Mouse (Mus musculus) adipocyte (in vitro differentiated cells): ENCODE data around the gene Snx29.
"Not testable (repeated sequence)": the region's sequence is repeated elsewhere in the genome, so short reads cannot be mapped to it uniquely, and the experiment has no call there.

Experiments
- DNase-seq: peaks from one replicate; pipeline ENCODE4 v3.0.0-alpha.2; 2016; ENCODE audit warnings: low spot score

Snx29 gene

DNA sequence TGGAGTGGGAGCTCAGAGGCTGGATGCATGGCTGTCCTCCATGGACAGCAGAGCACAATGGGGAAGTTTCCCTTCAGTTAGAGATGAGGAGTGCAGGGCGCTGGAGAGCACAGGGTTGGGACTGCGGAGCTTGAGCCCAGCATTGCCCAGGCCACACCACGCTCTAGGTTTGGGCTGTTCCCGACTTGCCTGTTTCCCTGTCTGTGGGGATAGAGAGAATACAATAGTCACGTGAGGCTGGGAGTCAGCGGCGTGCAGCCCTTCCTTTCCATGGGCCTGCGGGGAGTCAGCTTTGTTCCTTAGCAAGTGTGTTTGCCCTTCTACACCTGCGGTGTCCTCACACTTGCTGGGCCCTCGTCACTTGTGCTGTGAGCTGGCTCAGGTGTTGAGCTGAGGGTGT is 37.2 kb downstream of the Snx29 start:
- DNase-seq: no peak

DNA sequence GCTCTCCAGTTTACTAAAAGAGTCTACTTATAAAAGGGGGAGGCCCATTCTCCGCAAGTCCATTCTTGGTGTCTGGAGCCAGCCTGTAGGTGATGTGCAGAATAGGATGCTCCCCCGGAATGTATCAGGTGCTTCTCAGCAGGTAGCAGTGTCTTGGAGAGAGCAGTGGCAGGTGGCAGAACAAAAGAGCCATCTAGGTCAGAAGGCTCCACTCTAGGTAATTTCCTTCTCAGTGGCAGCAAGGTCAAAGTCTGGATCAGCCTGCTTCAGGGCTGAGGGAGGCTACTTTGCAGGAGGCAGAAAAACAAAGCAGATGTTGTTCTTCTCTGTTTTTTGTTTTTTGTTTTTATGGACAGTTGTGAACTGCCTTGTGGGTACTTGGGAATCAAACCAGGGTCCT is 37.9 kb downstream of the Snx29 start:
- not testable (repeated sequence) for DNase-seq

DNA sequence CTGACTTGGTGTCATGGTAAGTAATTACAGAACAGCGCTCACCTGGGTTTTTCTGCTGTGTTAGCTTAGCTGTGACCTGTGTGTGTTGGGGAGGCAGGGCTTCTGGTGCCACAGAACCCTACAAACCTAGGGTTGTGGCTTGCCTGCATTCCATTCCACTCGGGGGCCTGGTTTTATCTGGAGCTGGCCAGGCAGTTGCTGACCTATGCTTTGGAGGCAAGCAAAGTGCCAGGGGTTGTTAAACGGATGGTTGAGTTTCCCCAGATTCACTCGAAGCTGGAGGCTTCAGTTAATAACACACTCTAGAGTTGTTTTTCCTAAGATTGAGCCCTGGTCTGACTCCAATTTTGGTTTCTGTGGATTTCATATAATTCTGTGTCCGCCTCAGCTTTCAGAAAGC is 42.9 kb downstream of the Snx29 start:
- DNase-seq: no peak

DNA sequence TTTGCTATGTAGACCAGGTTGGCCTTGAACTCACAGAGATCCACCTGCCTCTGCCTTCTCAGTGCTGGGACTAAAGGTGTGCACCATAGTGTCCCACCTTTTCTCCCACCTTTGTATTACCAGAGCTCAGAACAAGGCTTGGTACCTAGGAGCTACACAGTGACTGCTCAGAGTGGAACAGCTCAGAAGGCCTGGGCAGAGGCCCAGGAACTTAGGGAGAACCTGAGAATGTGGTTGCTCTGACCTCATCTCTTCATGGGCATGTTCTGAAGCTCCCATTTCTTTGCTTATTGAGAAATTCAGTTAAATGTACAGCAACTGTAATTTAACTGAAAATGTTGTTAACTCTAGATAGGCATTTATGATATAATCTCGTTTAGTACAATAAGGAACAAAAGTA is 44.1 kb downstream of the Snx29 start:
- DNase-seq: no peak

DNA sequence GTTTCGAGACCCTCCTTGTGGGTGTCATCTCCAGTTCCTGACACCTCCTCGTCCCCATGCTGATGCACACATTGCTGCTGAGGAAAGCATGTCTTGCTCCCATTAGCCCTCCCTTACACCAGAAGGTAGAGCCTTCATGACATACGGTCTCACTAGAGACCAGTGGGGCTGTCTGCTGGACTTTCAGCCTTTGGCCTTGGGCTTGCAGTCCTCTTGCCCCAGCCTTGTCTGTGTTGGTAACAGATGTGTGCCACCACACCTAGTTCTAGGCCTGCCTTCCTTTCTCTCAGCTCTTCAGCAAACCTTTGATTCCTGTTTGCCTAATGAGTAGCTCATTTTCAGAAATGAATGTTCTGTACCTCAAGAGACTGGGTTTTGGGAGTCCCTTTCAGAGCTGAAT is 45.7 kb downstream of the Snx29 start:
- DNase-seq: no peak

DNA sequence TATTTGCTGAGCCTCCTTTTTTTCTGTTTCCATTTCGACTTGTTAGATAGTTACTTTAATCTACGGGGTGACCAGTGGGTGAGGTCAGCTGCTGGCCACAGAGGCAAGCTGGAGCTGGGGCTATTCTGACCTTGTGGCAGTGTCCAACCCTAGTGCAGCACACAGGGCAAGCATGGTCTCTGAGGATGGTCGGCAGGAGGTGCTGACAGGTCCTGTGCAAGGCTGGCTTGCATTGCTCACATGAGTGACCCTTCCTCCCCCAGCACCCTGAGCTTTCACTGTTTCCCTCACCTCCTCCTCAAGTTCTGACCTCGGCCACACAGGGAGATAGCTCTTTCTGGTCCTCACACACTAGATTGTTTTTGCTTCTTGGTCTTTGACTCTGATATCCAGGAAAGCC is 46.5 kb downstream of the Snx29 start:
- DNase-seq: no peak

DNA sequence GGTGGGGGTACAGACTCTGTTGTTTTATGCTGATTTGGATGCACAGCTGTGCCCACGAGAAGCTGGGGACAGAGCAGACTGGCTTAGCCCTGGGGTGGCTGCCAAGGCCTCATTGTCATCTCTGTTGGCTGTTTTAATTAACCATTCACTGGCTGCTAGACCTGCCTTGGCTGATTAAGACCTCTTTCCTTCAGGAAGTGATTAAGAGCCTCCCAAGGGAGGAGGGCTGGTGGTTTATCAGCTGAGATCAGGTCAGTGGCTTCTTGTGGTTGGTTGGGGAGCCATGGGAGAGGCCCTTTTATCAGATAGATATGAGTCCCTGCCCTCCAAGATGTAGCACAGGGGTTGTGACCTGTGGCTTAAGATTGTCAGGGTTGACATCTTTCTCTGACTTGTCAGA is 46.9 kb downstream of the Snx29 start:
- no peak for DNase-seq

DNA sequence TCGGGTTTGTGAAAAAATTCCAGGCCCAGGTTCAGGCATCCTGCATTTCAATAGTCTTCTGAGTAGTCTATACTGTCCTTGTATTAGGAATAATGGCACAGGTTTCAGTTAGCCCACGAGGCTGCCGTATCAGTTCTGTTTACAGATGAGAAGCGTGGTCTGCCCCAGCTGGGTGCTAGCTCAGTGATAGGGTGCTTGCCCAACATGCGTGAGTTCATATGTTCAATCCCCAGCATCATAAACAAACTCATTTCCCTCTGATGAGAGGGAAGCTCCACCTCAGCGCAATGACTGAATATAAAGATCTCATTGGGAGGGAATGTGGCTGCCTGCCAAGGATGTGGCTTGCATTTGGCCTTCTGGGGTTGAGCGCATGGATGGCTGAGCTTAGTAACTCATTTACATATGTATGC is 47.4 kb downstream of the Snx29 start:
- DNase-seq: no peak

DNA sequence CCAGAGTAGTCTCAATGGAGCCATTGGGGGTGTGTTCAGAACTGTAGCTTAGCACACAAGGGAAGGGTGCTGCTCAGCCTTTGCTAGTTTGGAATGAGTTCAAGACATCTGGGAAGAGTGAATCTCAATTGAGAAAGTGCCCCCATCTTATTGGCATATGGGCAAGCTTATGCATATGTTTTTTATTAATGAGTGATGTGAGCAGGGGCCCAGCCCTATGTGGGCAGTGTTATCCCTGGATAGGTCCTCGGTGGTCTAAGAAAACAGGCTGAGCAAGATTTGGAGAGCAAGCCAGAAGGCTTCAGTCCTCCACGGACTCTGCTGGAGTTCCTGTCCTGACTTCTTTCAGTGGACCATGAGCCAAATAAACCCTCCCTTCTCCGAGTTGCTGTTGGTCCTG is 56.6 kb downstream of the Snx29 start:
- peak; percentile 15 for DNase-seq

DNA sequence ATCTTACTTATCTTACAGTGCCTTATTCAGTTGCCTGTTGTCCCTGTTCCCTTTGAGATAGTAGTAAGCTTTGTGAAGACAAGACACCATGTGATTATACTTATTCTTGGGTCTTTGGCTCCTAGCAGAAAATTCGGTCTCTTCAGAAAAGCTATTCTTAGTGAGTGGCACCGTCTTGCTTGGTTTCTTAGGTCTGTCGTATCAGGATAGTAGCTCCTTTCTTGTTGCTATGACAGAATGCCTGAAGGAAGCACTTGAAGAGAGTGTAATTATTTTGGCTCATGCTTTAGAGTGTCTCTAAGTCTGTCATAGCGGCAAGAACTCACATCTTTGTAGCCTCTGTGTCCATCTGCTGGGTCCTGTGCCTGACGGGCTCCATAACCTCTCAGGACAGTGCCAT is 57.3 kb downstream of the Snx29 start:
- DNase-seq: no peak

DNA sequence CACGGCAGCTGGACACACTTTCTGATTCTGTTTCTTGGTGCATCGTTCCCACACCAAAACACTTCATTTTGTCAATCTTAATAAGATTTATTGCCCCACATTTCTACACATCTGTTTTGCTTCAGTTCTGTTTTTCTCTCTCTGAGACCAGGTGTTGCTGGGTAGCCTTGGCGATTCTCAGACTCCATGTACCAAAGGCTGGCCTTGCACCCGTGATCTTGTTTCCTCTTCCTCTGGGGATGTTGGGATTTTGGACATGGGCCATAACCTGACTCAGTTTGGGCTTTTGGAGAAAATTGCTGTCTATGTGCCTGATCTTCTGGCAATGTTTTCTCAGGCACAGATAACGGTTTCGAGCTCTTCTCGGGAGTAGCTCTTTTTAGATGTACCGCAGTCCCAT is 58.2 kb downstream of the Snx29 start:
- no peak for DNase-seq

DNA sequence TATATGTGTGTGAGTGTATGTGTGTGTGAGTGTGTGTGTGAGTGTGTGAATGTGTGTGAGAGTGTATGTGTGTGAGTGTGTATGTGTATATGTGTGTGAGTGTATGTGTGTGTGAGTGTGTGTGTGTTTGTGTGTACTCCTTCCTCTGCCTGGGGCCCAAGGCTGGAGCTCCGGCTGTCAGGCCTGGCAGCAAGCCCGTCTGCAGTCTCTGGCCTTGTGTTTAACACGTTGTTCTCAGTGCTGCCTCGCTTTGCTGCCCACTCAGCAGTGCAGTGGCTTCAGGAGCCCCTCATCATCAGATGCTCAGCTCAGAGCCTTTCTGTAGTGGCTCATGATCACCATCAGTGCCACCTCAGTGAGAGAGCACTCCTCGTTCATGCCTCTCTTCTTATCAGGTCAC is 61.7 kb downstream of the Snx29 start:
- no peak for DNase-seq

DNA sequence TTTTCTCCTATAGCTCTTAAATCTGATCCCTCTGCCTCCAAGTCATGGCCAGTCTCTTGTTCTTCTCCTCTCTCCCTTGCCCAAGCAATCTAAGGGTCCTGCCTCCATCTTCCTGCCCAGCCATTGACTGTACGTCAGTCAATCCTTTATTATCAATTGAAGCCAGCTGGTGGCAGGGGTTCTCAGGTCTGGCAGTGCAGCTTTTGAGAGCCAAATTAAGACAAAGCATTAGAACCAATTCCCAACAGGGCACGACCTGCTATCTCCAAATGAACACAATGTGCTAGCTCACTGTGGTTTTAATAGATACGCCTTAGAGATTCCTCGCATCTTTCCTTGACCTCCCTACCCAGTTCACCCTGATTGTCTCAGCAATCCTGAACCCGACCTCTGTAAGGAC is 62.4 kb downstream of the Snx29 start:
- no peak for DNase-seq

DNA sequence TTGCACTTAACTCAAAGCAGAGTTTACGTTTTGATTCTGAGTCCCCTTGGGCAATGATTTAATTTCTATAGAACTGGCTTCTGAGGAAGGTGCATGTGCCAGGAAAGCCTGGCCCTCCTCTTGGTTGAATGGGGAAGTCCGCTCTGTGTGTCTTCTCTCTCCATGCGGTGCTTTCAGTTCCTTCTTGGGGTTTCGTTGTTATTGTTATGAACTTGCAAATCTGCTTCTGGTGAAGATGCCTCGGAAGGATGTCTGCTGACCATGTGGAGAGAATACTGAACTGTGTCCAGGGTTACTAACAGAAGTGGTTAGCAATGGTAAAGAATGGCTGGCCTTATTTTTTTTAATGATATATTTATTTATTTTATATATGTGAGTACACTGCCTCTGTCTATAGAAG is 63.1 kb downstream of the Snx29 start:
- no peak for DNase-seq

DNA sequence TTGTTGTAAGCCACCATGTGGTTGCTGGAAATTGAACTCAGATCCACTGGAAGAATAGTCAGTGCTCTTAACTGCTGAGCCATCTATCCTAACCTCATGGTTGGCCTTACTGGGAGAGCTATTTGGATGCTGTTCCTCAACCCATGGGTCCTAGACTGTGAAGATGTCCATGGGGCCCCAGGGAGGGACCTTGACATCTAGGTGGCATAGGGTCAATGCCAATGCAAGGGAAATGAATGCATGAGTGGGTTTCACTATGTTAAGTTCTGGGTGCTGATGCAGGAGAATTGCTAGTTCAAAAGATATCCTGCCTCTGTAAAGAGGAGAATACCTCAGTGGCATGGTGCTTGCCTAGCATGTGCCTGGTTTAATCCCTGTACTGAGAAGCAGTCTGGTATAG is 63.5 kb downstream of the Snx29 start:
- DNase-seq: no peak

DNA sequence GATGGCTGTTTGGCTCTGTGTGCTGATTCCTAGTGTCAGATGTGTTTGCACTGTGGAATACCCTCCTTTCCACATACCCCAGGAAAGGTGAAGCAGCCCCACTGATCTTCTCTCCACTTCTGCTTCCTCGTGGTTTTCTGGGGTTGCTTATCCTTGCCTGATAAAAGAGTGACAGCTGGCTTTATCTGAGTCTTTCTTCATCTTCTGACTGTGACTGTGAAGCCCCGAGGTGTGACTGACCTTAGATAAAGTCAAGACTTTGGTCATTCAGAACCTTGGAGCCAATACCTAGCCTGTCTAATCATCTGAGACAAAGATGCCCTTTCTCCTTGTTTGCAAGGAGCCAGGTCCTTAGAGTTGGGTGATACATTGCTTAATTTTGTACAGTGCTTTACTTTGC is 65.4 kb downstream of the Snx29 start:
- DNase-seq: no peak

DNA sequence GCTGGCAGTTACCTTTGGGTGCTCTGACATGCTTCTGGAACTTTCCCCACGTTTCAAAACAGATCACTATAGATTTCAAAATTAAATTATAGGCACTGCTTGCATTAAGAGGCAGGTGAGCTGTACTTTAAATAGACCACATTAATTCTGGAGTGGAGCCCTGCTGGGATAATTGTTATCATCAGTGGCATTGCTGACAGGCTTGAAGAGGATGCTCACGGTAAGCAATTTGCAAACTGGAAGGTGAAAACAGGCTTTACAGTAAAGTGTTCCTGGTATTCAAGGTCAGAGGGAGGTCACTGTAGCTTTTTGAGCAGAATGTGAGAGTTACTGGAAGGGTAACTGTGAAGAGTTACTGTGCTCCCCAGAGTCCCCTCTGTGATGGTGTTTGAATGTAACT is 66.6 kb downstream of the Snx29 start:
- DNase-seq: no peak

DNA sequence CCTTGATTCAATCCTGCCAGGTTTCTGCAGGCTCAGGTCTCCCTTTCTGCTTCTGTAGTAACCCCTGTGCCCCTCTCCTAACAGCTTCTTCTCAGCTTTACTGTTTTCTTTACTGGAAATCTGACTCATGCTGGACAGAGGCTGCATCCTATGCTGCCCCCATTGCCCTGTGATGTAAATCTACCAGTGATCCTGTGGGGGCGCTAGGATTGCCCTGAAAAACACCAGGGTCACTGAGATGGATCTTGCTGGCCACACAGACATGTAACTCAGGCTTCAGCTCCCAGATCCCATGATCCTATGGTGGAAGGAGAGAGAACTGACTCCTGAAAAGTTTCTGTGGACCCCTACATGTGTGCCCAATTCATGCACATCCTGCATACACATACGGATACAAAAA is 73.9 kb downstream of the Snx29 start:
- DNase-seq: no peak

DNA sequence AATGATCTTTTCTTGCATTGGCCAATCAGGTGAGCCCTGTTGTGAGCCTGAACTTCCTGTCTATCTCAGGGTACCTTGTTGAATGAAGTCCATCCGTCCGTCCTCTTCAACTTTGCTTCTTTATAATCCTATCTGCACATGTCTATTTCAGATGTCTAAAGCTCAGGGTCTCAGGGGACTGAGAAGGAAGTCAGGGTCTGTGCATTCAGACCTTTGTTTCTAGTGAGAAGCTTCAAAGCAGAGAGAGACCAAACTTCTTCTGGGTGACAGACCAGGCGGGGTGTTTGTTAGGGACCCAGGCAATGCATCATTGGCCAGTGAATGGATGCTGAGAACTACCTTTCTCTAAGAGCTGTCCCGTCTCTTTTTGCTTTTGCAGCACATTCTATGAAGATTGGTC is 76.7 kb downstream of the Snx29 start:
- no peak for DNase-seq

DNA sequence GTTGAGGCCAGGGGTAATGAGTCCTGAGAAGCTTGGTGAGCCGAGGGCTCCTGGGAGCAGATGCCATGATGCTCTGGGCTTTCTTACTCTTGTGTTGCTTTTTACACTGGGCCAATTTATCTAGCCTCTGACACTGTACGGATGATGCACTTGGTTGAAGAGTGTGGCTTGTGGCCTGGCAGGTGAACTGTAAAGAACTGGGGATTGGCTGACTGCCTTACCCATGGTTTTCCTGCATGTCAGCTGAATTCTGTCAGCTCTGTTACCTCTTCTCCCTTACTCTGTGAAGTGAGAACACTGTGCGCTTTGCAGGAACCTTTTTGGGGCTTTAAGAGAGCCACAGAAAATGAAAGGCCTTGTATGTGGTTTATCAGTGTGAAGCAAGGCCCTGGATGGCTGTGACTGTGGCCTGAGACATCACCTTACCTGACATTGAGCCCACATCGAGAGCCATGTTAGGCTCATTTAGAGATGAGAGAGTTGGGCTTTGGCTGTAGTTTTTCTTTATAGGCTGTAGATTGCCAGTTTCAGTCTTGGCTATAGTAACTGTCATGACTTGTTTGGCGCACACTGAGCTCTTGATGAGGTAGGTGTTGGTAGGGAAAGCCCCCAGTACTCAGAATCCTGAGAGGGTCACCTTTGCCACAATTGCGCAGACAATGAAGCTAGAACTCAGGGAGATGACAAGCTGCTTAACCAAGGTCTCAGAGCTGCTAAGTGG is 77.3 kb downstream of the Snx29 start:
- no peak for DNase-seq

DNA sequence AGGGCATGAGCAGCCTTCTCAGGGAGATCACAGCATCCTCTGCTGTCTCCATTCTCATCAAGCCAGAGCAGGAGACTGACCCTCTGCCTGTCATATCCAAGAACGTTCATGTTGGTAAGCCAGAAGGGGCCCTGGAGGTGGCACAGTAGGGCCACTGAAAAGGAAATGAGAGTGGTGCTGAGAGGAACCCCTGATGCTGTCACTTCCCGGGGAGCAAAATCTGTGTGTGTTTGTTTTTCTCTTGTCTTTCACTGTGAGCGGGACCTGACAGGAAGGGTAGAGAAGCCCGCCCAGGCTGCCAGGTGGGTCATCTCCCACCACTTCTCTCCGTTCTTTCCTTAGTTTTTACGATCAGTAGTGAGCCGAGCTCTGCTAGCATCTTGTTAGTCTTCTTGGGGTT is 78.2 kb downstream of the Snx29 start:
- no peak for DNase-seq

DNA sequence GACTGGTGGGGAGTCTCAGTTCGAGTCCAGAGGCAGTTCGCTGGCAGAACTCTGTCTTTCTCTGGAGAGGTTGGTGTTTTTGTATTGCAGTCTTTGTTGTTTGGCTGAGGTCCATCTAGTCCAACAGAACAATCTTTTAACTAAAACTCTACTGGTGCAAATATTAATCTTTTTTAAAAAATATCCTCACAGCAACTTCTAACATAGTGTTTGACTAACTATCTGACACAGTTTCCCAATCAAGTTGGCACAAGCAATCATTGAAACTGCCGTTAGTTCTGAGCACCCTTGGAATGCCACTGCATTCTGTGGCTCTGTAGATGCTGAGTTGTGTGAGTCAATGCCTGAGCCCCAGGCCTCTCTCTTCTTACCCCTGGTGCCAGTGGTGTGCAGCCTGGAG is 82.5 kb downstream of the Snx29 start:
- peak; percentile 78 for DNase-seq

DNA sequence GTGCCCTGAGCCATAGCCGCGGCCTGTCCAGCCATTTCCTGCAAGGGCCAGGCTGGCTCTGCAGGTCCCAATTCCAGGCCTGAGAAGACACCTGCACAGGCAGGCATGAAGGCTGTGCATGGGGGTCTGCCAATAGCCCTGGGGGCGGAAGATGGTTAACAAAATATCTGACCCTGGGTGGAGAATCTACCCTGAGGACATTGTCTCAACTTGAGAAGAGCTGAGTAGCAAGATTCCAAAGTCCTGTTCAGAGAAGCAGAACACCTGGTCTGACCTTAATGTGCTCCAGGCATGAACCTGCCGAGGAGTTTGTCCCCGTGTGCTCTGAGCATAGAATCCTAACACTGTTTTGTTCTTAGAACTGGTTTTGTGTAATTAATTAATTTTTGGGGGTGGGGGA is 83.5 kb downstream of the Snx29 start:
- DNase-seq: no peak

DNA sequence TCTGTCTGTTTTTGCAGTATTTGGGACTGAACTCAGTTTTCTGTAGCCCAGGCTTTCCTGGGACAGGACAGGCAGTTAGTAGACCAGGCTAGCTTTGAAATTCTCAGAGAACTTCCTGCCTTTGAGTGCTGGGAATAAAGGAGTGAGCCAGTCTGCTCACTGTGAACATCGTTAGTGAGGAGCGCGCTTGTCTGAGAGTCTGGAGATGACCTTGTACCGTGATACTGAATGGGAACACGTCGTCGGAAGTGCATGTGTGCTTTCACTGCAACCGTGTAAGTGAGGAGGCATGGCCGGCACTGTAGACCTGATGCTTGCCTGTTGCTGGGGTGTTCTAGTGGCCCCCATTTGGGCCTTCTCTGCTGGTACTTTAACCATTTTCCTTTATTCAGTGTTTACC is 83.9 kb downstream of the Snx29 start:
- DNase-seq: no peak
